Mouse (Mus musculus) spleen, adult 2 months (tissue): Measurements from ENCODE around the gene Wipf2. TPM values are rescaled to one million over a fixed set of nuclear protein-coding genes. Genes with fewer than 3 reads are reported as not detected.

Experiments
- DNase-seq, 2 experiments: peaks; one replicate each; pipeline versions ENCODE4 v3.0.0 to v3.0.0-alpha.2; 2012 to 2021; ENCODE audit warnings: low spot score in 2 of 2, low read depth in 1 of 2
- H3K27ac ChIP-seq: fragments of 200-500 bp; 2 replicates; pipeline ENCODE4 v1.5.1; 2012; ENCODE audit warnings: low read length, inconsistent platforms; ENCODE audit not compliant: insufficient read depth
- H3K27me3 ChIP-seq: fragments of 200-500 bp; 2 replicates; pipeline ENCODE4 v1.6.1; 2012; ENCODE audit warnings: mild to moderate bottlenecking, moderate library complexity, low read length, inconsistent platforms; ENCODE audit not compliant: control insufficient read depth, insufficient read depth
- H3K36me3 ChIP-seq: fragments of 200-500 bp; 2 replicates; pipeline ENCODE4 v1.6.1; 2012; ENCODE audit warnings: mild to moderate bottlenecking, low read length, inconsistent platforms; ENCODE audit not compliant: control insufficient read depth, insufficient read depth
- H3K4me1 ChIP-seq: fragments of 200-500 bp; 2 replicates; pipeline ENCODE4 v1.6.1; 2011; ENCODE audit warnings: inconsistent platforms; ENCODE audit not compliant: control insufficient read depth, insufficient read depth, insufficient read length
- H3K4me3 ChIP-seq: fragments of 200-500 bp; 2 replicates; pipeline ENCODE4 v1.5.1; 2011; ENCODE audit warnings: mild to moderate bottlenecking, inconsistent platforms; ENCODE audit not compliant: insufficient read depth, insufficient read length; ENCODE audit errors: extremely low read depth
- CTCF ChIP-seq: fragments of 200-500 bp; IDR thresholded peaks from 2 replicates; pipeline ENCODE4 v1.5.1; 2011; ENCODE audit warnings: mild to moderate bottlenecking, inconsistent platforms; ENCODE audit not compliant: insufficient read depth, insufficient read length, insufficient replicate concordance; ENCODE audit errors: extremely low read depth
- POLR2A ChIP-seq: fragments of 200-500 bp; IDR thresholded peaks from 2 replicates; pipeline ENCODE4 v1.6.1; 2011; ENCODE audit warnings: low read depth, low read length, inconsistent platforms
- WGBS: fragments of 180-500 bp; shearing (Covaris S2); methylation state at CpG from one replicate; pipeline ENCODE4 v1.1.7; 2018; 5-methylcytosine and 5-hydroxymethylcytosine counted together
- polyA plus RNA-seq: library from polyadenylated mRNA; depleted of rRNA; stranded (reverse); fragments of >200 nt; gene quantifications from 2 replicates; pipeline ENCODE4 v1.2.3, GENCODE M21; 2012

Wipf2 gene
- polyA plus RNA-seq, 1 experiment, result 8.0 TPM

DNA sequence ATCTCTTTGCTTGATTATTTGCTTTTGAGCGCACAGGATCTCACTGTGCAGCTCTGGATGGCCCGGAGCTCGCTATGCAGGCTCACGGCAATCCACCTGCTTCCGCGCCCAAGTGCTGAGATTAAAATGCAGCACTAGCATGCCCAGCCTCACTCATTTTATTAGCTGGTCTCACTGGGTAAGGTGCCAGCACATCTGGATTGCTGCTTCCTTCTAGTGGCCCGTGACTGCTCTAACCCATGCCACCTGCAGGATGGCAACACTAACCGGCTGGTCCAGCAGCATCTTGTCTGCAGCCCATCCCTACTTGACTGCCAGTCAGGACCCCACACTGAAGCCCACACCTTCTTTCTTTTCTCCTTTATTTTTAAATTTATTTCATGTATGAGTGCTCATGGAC, 9.3 kb upstream of the Wipf2 start:
- WGBS, result 93% methylated on average over 8 of the region's 8 CpGs
- peak in 1 of 2 experiments; percentile 22 for DNase-seq
- no peaks in the 10 kb centered on the region for H3K27me3 ChIP-seq
- no peak overlapping the region for H3K4me3 ChIP-seq
- H3K36me3 ChIP-seq, result no peaks in the 10 kb centered on the region
- TF ChIP-seq POLR2A, result no peak
- no peak for TF ChIP-seq CTCF
- no peak overlapping the region for H3K27ac ChIP-seq
- H3K4me1 ChIP-seq, result no peaks in the 10 kb centered on the region

DNA sequence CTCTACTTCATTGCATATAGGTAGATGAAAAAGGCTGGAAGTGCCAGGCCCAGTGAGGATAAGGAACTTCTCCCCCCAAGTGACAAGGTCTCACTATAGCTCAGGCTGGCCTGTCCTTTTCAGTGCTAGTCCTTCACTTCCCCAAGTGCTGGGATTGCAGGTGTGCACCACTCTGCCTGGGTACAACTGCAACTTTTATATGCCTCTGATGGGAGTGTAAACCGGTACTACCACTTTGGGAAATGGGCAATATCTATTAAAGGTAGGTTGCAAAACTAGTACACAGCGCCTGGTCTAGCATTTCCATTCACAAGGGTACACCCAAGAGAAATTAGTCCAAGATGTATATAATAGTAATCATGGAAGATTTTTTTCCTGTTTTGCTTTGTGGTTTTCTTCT, 8.8 kb upstream of the Wipf2 start:
- 95% methylated on average over 2 of the region's 2 CpGs for WGBS
- no peak for DNase-seq
- H3K36me3 ChIP-seq, result no peaks in the 10 kb centered on the region
- no peak overlapping the region for H3K27ac ChIP-seq
- TF ChIP-seq POLR2A (no peak), CTCF (no peak)
- H3K4me3 ChIP-seq, result no peak overlapping the region
- H3K27me3 ChIP-seq, result no peaks in the 10 kb centered on the region
- no peaks in the 10 kb centered on the region for H3K4me1 ChIP-seq

DNA sequence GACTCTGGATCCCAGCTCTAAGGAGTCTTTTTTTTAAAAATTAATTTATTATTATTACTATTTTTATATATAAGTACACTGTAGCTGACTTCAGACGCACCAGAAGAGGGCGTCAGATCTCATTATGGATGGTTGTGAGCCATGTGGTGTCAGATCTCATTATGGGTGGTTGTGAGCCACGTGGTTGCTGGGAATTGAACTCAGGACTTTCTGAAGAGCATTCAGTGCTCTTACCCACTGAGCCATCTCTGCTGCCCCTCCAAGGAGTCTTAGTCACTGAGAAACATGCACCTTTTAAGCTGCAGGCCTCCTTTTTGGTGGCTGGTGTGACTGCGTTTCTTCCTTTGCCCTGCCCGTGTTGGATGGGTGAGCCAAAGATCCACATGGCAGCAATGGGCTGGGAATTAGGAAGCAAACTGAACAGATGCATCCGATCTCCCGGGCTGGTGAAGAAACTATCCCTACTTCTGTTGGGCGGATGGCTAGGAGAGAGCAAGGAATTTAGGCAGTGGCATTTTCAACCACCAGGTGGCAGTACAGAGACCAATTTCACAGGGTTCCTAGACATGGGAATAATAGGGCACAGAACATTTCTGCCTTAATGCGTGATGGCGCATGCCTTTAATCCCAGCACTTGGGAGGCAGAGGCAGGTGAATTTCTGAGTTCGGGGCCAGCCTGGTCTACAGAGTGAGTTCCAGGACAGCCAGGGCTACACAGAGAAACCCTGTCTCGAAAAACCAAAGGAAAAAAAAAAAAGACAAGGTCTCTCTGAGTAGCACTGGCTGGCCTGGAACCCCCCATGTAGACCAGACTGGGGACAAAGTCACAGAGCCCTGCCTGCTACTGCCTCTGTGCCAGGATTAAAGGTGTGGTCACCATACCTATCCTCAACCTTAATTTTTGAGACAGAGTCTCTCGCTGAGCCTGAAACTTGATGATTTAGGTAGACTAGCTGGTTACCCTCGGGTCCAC, 4.4 kb upstream of the Wipf2 start:
- Histone ChIP-seq H3K27me3 (no peaks in the 10 kb centered on the region), H3K4me1 (peaks cover 4% of the 10 kb centered on the region; the same call in 1 of the 2 replicates), H3K27ac (no peak overlapping the region), H3K4me3 (no peak overlapping the region), H3K36me3 (no peaks in the 10 kb centered on the region)
- peak; percentile 41 to 73 for DNase-seq
- TF ChIP-seq CTCF (peak; percentile 22; the same call in 1 of the 2 replicates), POLR2A (no peak)
- WGBS, result 37% methylated on average over 14 of the region's 14 CpGs

GRCm38 (mm10) chr11:98863751-98864429, 452 bp downstream of the Wipf2 start:
- Histone ChIP-seq H3K27me3 (no peaks in the 10 kb centered on the region), H3K4me1 (peaks cover 4% of the 10 kb centered on the region; the same call in 1 of the 2 replicates), H3K27ac (peak overlapping the region; percentile 71), H3K36me3 (peaks cover 9% of the 10 kb centered on the region; the same call in 1 of the 2 replicates), H3K4me3 (peak overlapping the region; percentile 84)
- no peak for TF ChIP-seq CTCF
- no peak for DNase-seq
- WGBS, result under 1% methylated on average over 35 of the region's 39 CpGs

GRCm38 (mm10) chr11:98867293-98867692, 3.9 kb downstream of the Wipf2 start:
- TF ChIP-seq CTCF (no peak), POLR2A (no peak)
- Histone ChIP-seq H3K4me1 (peaks cover 4% of the 10 kb centered on the region; the same call in 1 of the 2 replicates), H3K27me3 (no peaks in the 10 kb centered on the region), H3K4me3 (no peak overlapping the region), H3K27ac (no peak overlapping the region), H3K36me3 (peaks cover 10% of the 10 kb centered on the region; the same call in 1 of the 2 replicates)
- DNase-seq, result no peak
- WGBS, result 96% methylated on average over 12 of the region's 12 CpGs

- no peak for DNase-seq
- TF ChIP-seq POLR2A (no peak), CTCF (no peak)
- WGBS, result 89% methylated on average over 8 of the region's 8 CpGs
- Histone ChIP-seq H3K36me3 (peaks cover 10% of the 10 kb centered on the region; the same call in 1 of the 2 replicates), H3K4me3 (no peak overlapping the region), H3K27ac (no peak overlapping the region), H3K4me1 (no peaks in the 10 kb centered on the region), H3K27me3 (no peaks in the 10 kb centered on the region)
These were observed 6.5 kb downstream of the Wipf2 start for GRCm38 (mm10) chr11:98869906-98870305.
